Mouse (Mus musculus) fibroblast of lung, adult 2 months (primary cell): ENCODE measurements around the gene Tcf19.

ENCODE experiments used
- DNase-seq: peaks from one replicate; pipeline ENCODE4 v3.0.0-alpha.2; 2011; ENCODE audit warnings: low read depth

Gene Tcf19

GRCm38 (mm10) chr17:35516652-35517500 lies at the start of gene Tcf19, which contains the start of gene Cchcr1:
Gene Tcf19, minus strand, starts transcription at chr17:35516824.
Gene Cchcr1, plus strand, starts transcription at chr17:35517100.
- DNase-seq: peak; percentile 90

GRCm38 (mm10) chr17:35558216-35558615 lies 41.6 kb upstream of the Tcf19 start:
- DNase-seq: no peak

GRCm38 (mm10) chr17:35557351-35557750 lies 40.7 kb upstream of the Tcf19 start:
- no peak for DNase-seq

GRCm38 (mm10) chr17:35556812-35557211 lies 40.2 kb upstream of the Tcf19 start:
- DNase-seq: no peak

- no peak for DNase-seq
Measured at GRCm38 (mm10) chr17:35556186-35556765, 39.7 kb upstream of the Tcf19 start.

GRCm38 (mm10) chr17:35554761-35555397 lies 38.3 kb upstream of the Tcf19 start:
- DNase-seq: no peak

- no peak for DNase-seq
Measured at GRCm38 (mm10) chr17:35554321-35554720, 37.7 kb upstream of the Tcf19 start.

GRCm38 (mm10) chr17:35551881-35552414 lies 35.3 kb upstream of the Tcf19 start, which contains the start of gene Cdsn:
Gene Cdsn, plus strand, starts transcription at chr17:35552128.
- no peak for DNase-seq

- no peak for DNase-seq
Measured at GRCm38 (mm10) chr17:35550871-35551270, 34.2 kb upstream of the Tcf19 start.

- DNase-seq: no peak
Measured at GRCm38 (mm10) chr17:35550143-35550494, 33.5 kb upstream of the Tcf19 start.

GRCm38 (mm10) chr17:35549437-35550142 lies 33.0 kb upstream of the Tcf19 start:
- peak; percentile 95 for DNase-seq

GRCm38 (mm10) chr17:35548636-35549035 lies 32.0 kb upstream of the Tcf19 start:
- DNase-seq: no peak

GRCm38 (mm10) chr17:35547465-35547864 lies 30.8 kb upstream of the Tcf19 start:
- DNase-seq: no peak

GRCm38 (mm10) chr17:35544680-35545079 lies 28.1 kb upstream of the Tcf19 start:
- no peak for DNase-seq

- no peak for DNase-seq
Measured at GRCm38 (mm10) chr17:35544001-35544400, 27.4 kb upstream of the Tcf19 start.

GRCm38 (mm10) chr17:35543412-35543861 lies 26.8 kb upstream of the Tcf19 start:
- no peak for DNase-seq

- no peak for DNase-seq
Measured at GRCm38 (mm10) chr17:35542761-35543411, 26.3 kb upstream of the Tcf19 start.

GRCm38 (mm10) chr17:35539540-35539939 lies 22.9 kb upstream of the Tcf19 start:
- DNase-seq: no peak

- DNase-seq: no peak
Measured at GRCm38 (mm10) chr17:35538476-35538875, 21.9 kb upstream of the Tcf19 start.

GRCm38 (mm10) chr17:35537421-35537820 lies 20.8 kb upstream of the Tcf19 start:
- no peak for DNase-seq

GRCm38 (mm10) chr17:35534343-35534742 lies 17.7 kb upstream of the Tcf19 start:
- DNase-seq: no peak
